Mouse (Mus musculus) limb, embryonic 11.5 days (tissue): ENCODE data around the gene Gm3755. TPM values are rescaled to one million over a fixed set of nuclear protein-coding genes. Genes with fewer than 3 reads are reported as not detected.
"Not testable (repeated sequence)": the region's sequence is repeated elsewhere in the genome, so short reads cannot be mapped to it uniquely, and the experiment has no call there.

Experiments used
- ATAC-seq: fragments of 200-750 bp; cut with Nextera tagmentation; 2 replicates; pipeline ENCODE4 v1.8.0; 2017; ENCODE audit warnings: low read depth; ENCODE audit not compliant: insufficient number of reproducible peaks, low FRiP score, low TSS enrichment
- DNase-seq: peaks from one replicate; pipeline ENCODE4 v3.0.0-alpha.2; 2015; ENCODE audit warnings: low spot score
- H3K27ac ChIP-seq: fragments of 300-500 bp; sonication (generic); replicated peaks from 2 replicates; pipeline ENCODE4 v1.5.1; 2014; ENCODE audit warnings: low read depth, mild to moderate bottlenecking, low read length
- H3K27me3 ChIP-seq: fragments of 300-500 bp; sonication (generic); 2 replicates; pipeline ENCODE4 v1.6.1; 2014; ENCODE audit warnings: mild to moderate bottlenecking, low read length, mixed read lengths; ENCODE audit not compliant: control insufficient read depth, insufficient read depth
- H3K36me3 ChIP-seq: fragments of 300-500 bp; sonication (generic); 2 replicates; pipeline ENCODE4 v1.6.1; 2014; ENCODE audit warnings: mild to moderate bottlenecking, low read length, moderate library complexity, mixed read lengths; ENCODE audit not compliant: control insufficient read depth, insufficient read depth
- H3K4me1 ChIP-seq: fragments of 300-500 bp; sonication (generic); 2 replicates; pipeline ENCODE4 v1.6.1; 2014; ENCODE audit warnings: low read length, mixed read lengths; ENCODE audit not compliant: control insufficient read depth, insufficient read depth
- H3K4me2 ChIP-seq: fragments of 300-500 bp; sonication (generic); 2 replicates; pipeline ENCODE4 v1.6.1; 2014; ENCODE audit warnings: low read depth, mild to moderate bottlenecking, moderate library complexity; ENCODE audit not compliant: severe bottlenecking
- H3K4me3 ChIP-seq: fragments of 300-500 bp; sonication (generic); 2 replicates; pipeline ENCODE4 v1.5.1; 2014; ENCODE audit warnings: low read depth, low read length
- H3K9ac ChIP-seq: fragments of 300-500 bp; sonication (generic); 2 replicates; pipeline ENCODE4 v1.6.1; 2014; ENCODE audit warnings: mild to moderate bottlenecking, low read length
- H3K9me3 ChIP-seq: fragments of 300-500 bp; sonication (generic); 2 replicates; pipeline ENCODE4 v1.6.1; 2016; ENCODE audit warnings: low read length; ENCODE audit not compliant: control insufficient read depth
- WGBS: fragments of 180-500 bp; shearing (Covaris S2); extraction: QIAGEN DNeasy Blood & Tissue Kit; methylation state at CpG from one replicate; pipeline ENCODE4 v1.1.7; 2014; 5-methylcytosine and 5-hydroxymethylcytosine counted together
- polyA plus RNA-seq: library from polyadenylated mRNA; unstranded; fragments of >200 nt; fragmentation: Nextera tagmentation; extraction: Ambion mirVana; gene quantifications from 2 replicates; pipeline ENCODE4 v1.2.1, GENCODE M21; 2014

Gene Gm3755
- polyA plus RNA-seq = not detected in 2 replicates

DNA sequence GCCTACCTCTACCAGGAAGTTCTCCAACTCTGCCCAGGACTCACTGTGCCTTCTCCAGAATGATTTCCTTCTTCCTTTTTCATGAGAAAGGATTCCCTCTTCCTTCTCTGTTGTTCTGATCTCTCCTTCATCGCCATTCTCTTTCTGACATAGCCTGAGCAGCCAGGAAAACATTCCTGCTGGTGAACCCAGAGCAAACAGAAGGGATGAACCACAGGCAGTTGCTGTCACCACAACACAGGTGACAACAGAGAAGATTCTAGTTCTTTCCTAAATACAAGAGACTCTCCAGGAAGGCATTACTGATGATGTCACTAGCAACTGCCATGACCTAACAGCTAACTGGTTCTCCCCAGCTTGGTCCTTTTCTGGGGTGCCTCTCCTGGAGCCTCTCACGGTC is at the start of gene Gm3755:
Gene Gm3755, minus strand, starts transcription at position 101 of the 400 bp plus-strand sequence.
- H3K9me3 ChIP-seq, H3K27me3 ChIP-seq, H3K4me2 ChIP-seq, H3K36me3 ChIP-seq, H3K4me3 ChIP-seq, H3K27ac ChIP-seq, DNase-seq, ATAC-seq, H3K9ac ChIP-seq, H3K4me1 ChIP-seq: not testable (repeated sequence)
- WGBS = no CpG with 5 or more reads among the region's 2 CpGs

DNA sequence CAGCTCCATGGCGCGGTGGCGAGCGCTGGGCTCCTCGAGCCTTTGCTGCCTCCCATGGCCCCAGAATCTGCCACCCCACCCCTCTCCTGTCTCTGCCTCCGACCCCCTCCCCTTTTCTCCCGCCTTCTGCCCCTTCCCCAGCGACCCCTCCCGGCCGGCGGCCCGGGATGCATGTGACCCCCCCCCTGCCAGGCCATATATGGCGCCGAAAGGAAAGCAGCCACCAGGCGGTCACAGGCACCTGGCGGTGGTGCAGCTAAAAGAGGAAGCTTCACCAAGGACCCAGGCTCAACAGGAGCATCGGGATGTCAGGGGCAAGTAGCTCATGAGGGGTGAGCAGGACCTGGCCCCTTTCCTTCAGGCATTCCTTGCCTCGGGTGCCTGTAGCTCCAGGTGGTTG is 38.0 kb upstream of the Gm3755 start:
- not testable (repeated sequence) for H3K9me3 ChIP-seq, H3K27ac ChIP-seq
- DNase-seq = peak; percentile 46

DNA sequence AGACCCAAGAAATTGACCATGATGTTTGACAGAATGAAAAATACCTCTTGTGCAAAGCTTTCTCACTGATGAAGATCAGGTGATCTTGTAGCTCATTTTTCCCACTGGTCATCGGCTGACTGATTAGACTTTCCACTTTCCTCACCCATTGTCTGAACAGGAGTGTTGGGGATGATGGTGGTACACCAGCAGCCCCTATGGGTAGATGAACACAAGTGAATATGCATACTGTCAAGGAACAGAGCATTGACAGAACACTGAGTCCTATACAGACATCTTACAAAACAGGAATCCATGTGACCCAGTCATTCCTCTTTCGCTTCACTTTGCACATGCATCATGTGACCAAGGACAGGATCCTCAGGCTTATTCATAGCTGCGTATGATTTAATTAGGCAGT is 32.9 kb upstream of the Gm3755 start, which contains the start of gene Gm3752:
Gene Gm3752, minus strand, starts transcription at position 101 of the 400 bp plus-strand sequence.
- H3K27ac ChIP-seq, DNase-seq, H3K9me3 ChIP-seq, H3K27me3 ChIP-seq, H3K4me1 ChIP-seq, ATAC-seq, H3K36me3 ChIP-seq, H3K4me3 ChIP-seq, H3K4me2 ChIP-seq, H3K9ac ChIP-seq: not testable (repeated sequence)
- WGBS = 92% methylated on average over 1 of the region's 3 CpGs

More for the DNA sequence above, 38.0 kb upstream of the Gm3755 start:
- 1% methylated on average over 11 of the region's 18 CpGs for WGBS
- H3K27me3 ChIP-seq, ATAC-seq, H3K9ac ChIP-seq, H3K4me1 ChIP-seq, H3K36me3 ChIP-seq: not testable (repeated sequence)
- Histone ChIP-seq H3K4me2 (peak overlapping the region; percentile 44), H3K4me3 (peak overlapping the region; percentile 24)

- H3K36me3 ChIP-seq, H3K4me2 ChIP-seq, ATAC-seq, H3K4me3 ChIP-seq, H3K27me3 ChIP-seq, H3K9ac ChIP-seq, H3K9me3 ChIP-seq, DNase-seq, H3K4me1 ChIP-seq, H3K27ac ChIP-seq: not testable (repeated sequence)
- 77% methylated on average over 2 of the region's 2 CpGs for WGBS
Measured at GRCm38 (mm10) chr14:7422496-7422895, 28.2 kb downstream of the Gm3755 start.

Other genes starting within 250 kb of the Gm3755 start
- not detected in 2 replicates for gene Gm3727, start 186.2 kb downstream of the Gm3755 start, polyA plus RNA-seq
- gene Gm3739, start 135.9 kb downstream of the Gm3755 start, polyA plus RNA-seq = 1.3 and 1.9 TPM in 2 replicates
- gene Gm5797, start 118.5 kb downstream of the Gm3755 start, polyA plus RNA-seq = not detected in 2 replicates
- gene Gm8374, start 85.8 kb downstream of the Gm3755 start, polyA plus RNA-seq = not detected in 2 replicates
- 1.2 and 1.9 TPM in 2 replicates for gene Gm3752, start 32.8 kb upstream of the Gm3755 start, polyA plus RNA-seq
- 0.57 and 1.0 TPM in 2 replicates for gene Gm3558, start 117.6 kb upstream of the Gm3755 start, polyA plus RNA-seq
- gene Gm10338, start 144.7 kb upstream of the Gm3755 start, polyA plus RNA-seq = not detected in 2 replicates
- gene Gm10128, start 193.1 kb upstream of the Gm3755 start, polyA plus RNA-seq = not detected in 2 replicates